Mouse (Mus musculus) left cerebral cortex, postnatal 4 days (tissue): ENCODE results near the gene Cldn8. TPM values are rescaled to one million over a fixed set of nuclear protein-coding genes. Genes with fewer than 3 reads are reported as not detected.

Source experiments
- total RNA-seq, 2 experiments: library from RNA; stranded (reverse); gene quantifications; 2 replicates each; pipeline ENCODE4 v1.2.3; 2021

Gene Cldn8
- total RNA-seq, 2 experiments from 2014 or later = 0.28 TPM; not detected in 1

Other genes starting within 250 kb of the Cldn8 start
- gene Cldn17, start 56.2 kb downstream of the Cldn8 start, total RNA-seq = not detected
- gene Krtap24-1, start 49.1 kb upstream of the Cldn8 start, total RNA-seq = not detected
- gene 2310079G19Rik, start 64.5 kb upstream of the Cldn8 start, total RNA-seq = not detected
- not detected for gene Krtap26-1, start 84.6 kb upstream of the Cldn8 start, total RNA-seq
- gene Krtap27-1, start 108.5 kb upstream of the Cldn8 start, total RNA-seq = not detected
- not detected for gene 2310061N02Rik, start 144.8 kb upstream of the Cldn8 start, total RNA-seq
- not detected for gene Krtap13-1, start 165.7 kb upstream of the Cldn8 start, total RNA-seq
- not detected for gene Krtap13, start 188.5 kb upstream of the Cldn8 start, total RNA-seq
- not detected for gene 2310034C09Rik, start 195.7 kb upstream of the Cldn8 start, total RNA-seq
- gene 2310057N15Rik, start 211.0 kb upstream of the Cldn8 start, total RNA-seq = not detected
- gene Gm5965, start 214.7 kb upstream of the Cldn8 start, total RNA-seq = not detected
- not detected for gene Gm20741, start 249.0 kb upstream of the Cldn8 start, total RNA-seq